Mouse (Mus musculus): Measurements from ENCODE around the gene Bcl3.
A peak's percentile ranks its signal among the peaks of the same experiment; 100 is the strongest.

Bcl3 gene

DNA sequence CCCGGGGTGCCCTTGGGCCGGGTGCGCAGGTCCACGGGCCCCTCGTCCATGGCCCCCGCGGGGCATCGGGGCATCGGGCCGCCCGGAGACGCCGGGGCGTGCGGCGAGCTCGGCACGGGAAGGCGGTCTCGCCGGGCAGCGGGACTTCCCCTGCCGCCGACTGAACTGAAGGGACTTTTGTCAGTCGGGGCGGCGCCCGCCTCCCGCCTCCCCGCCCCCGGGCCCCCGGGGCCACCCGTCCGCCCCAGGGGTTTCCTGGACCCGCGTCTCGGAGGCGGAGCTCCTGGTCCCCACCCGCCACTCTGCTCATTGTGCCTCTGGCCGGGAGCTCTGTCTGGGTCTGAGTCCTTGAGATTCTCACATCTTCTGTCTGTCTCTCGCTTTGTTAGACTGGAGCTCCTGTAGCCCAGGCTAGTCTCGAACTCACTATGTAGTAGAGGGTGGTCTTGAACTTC lies at the start of gene Bcl3:
Gene Bcl3, minus strand, starts transcription at position 167 of the 455 bp plus-strand sequence.
- no peak for DNase-seq (ENCODE audit: low spot score in 2 of 2)

- DNase-seq (ENCODE audit: low spot score in 2 of 2), result no peak
Measured at GRCm38 (mm10) chr7:19871943-19872601, 49.5 kb upstream of the Bcl3 start.

GRCm38 (mm10) chr7:19871137-19871621 lies 48.6 kb upstream of the Bcl3 start:
- no peak for DNase-seq (ENCODE audit: low spot score in 2 of 2)

DNA sequence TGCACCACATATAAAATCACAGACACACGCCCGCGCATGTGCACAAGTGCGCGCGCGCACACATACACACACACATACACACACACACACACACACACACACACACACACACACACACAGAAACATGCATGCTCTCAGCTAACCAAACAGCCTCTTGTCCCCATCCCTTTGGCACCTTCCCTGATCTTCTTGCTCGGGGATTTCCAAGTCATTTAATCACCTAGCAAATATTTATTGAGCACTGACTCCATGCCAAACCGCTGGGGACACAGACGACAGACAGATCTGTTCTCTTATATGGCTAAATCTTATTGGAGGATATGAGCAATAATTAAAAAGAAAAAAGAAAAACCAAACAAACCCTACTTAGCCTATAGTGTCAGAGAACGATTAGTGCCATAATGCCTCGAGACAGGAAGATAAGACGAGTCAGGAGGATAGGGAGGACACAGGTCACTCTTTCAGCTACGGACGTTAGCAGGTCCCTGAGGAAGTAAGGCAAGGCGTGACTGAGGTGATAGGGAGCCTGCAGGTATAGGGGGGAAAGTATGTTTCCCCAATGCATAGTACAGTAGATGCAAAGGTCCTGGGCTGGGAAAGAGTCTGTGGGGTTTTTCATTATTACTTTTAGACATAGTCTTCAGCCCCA lies 45.3 kb upstream of the Bcl3 start:
- DNase-seq (ENCODE audit: low spot score in 2 of 2), result no peak

DNA sequence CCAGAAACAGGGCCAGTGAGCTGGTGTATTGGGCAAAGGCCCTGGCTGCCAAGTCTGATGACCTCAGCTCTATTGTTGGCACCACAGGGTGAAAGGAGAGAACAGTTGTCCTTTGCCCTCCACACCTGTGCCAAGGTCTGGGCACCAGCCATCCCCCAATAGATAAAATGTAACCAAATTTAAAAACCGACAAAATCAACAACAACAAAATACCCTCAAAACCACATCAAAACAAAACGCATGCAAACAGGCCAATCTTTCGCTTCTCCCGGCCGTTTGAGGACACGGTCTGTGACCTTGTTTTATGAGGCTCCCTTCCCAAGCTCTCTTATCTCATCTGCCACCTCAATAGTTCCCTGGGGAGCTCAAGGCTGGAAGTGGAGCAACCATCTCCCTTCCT lies 43.9 kb upstream of the Bcl3 start:
- DNase-seq (ENCODE audit: low spot score in 2 of 2), result no peak

- DNase-seq (ENCODE audit: low spot score in 2 of 2), result no peak
Measured at GRCm38 (mm10) chr7:19865246-19866036, 42.9 kb upstream of the Bcl3 start.

DNA sequence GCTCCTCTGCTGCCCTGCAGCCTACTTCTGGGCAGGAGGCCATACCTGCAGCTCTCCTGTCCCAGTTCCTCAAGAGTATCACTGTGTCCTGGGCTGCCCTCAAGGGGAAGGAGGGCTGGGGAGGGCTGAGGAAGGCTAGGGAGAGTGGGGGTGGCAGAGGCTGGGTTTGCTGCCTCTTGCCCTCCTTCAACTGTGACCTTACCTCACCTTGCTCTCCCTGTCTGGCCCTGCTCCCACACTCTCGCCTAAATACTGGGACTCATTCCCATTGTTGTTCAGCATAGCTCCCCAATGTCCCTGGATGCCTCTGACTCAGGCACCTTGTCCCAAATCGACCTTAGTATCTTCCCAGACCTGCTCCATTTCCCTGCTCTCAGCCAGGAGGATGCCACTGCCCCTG lies 41.7 kb upstream of the Bcl3 start:
- no peak for DNase-seq (ENCODE audit: low spot score in 2 of 2)

DNA sequence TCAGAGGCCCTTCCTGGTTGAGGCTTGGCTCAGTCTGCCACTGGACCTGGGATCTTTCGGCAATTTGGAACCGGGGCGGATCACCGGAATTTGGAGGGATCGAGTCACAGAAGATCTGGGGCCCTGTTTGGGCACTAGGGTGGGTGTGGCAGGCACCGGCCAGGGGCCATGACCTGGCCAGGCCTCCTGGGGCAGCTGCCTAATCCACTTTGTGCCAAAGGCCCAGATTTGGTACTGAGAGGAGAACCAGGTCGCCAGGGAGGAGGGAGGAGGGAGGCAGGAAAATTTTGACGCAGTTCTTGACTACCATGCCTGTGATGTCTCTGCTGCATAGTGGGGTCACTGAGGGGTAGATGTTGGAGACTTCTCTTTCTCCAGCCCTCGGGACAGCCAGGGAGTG lies 38.6 kb upstream of the Bcl3 start, which contains the start of gene Ceacam16:
Gene Ceacam16, minus strand, starts transcription at position 101 of the 400 bp plus-strand sequence.
- DNase-seq (ENCODE audit: low spot score in 2 of 2), result no peak

- DNase-seq (ENCODE audit: low spot score in 2 of 2), result no peak
Measured at GRCm38 (mm10) chr7:19859740-19860139, 37.2 kb upstream of the Bcl3 start.

DNA sequence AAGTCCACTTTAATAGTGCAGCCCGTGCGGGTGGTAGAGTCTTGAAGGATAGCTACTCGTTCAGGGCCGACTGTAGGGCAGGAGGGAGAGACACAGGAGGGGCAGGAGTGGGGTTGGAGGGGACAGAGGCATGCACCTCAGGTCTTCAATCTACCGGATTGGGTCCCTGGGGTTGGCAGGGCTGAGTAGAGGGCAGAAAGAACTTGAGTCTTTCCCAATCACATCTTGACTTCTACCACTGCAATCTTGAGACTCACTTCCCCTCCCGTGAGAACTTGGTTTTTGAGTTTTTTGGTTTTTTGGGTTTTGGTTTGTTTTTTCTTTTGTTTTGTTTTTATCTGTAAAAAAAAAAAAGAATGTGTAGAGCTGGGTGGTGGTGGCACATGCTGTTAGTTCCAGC lies 33.7 kb upstream of the Bcl3 start:
- DNase-seq (ENCODE audit: low spot score in 2 of 2), result no peak

- no peak for DNase-seq (ENCODE audit: low spot score in 2 of 2)
Measured at GRCm38 (mm10) chr7:19855663-19856062, 33.1 kb upstream of the Bcl3 start.

DNA sequence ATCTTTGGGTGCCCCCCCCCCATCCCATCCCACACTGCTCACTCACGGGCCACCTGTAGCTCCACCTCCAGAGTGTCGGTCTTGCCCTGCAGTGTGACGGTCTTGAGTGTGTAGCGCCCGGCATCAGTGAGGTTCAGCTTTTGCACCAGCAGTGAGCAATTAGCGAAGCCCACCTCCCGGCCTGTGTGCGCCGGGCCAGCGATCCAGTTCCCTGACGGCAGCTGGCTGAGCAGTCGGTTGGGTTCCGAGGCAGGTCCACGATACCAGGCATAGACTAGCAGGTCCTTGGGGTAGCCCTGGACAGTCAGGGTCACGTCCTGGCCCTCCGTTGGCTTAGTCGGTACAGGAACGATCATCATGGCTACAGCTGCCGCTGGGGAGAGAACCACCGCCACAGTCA lies 31.0 kb upstream of the Bcl3 start:
- no peak for DNase-seq (ENCODE audit: low spot score in 2 of 2)

GRCm38 (mm10) chr7:19851858-19852570 lies 29.4 kb upstream of the Bcl3 start, which contains the start of gene Gm19345:
Gm19345 (plus strand) TSS chr7:19852003.
- DNase-seq (ENCODE audit: low spot score in 2 of 2), result peak in 1 of 2 experiments; percentile 41

GRCm38 (mm10) chr7:19844521-19845171 lies 22.1 kb upstream of the Bcl3 start:
- DNase-seq (ENCODE audit: low spot score in 2 of 2), result no peak

- no peak for DNase-seq (ENCODE audit: low spot score in 2 of 2)
Measured at GRCm38 (mm10) chr7:19843561-19843960, 21.0 kb upstream of the Bcl3 start.

GRCm38 (mm10) chr7:19842885-19843504 lies 20.4 kb upstream of the Bcl3 start:
- no peak for DNase-seq (ENCODE audit: low spot score in 2 of 2)

- no peak for DNase-seq (ENCODE audit: low spot score in 2 of 2)
Measured at GRCm38 (mm10) chr7:19841686-19842413, 19.3 kb upstream of the Bcl3 start.

GRCm38 (mm10) chr7:19840936-19841335 lies 18.4 kb upstream of the Bcl3 start:
- no peak for DNase-seq (ENCODE audit: low spot score in 2 of 2)

DNA sequence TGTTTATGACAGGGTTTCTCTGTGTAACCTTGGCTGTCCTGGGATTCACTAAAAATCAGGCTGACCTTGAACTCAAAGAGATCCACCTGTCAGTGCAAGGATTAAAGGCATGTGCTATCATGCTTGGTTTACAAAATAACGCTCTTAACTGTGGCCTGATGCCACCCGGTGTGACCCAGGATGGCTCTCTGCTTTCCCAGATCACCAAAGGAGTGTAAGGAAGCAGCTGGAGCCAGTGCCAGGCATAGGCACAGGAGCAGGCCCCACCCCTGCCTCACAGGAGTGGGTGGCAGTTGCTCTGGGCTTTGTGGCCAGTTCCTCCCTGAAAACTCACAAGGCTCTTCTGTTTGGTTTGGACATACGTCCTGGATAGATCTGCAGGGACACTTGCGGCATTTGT lies 17.8 kb upstream of the Bcl3 start:
- no peak for DNase-seq (ENCODE audit: low spot score in 2 of 2)

DNA sequence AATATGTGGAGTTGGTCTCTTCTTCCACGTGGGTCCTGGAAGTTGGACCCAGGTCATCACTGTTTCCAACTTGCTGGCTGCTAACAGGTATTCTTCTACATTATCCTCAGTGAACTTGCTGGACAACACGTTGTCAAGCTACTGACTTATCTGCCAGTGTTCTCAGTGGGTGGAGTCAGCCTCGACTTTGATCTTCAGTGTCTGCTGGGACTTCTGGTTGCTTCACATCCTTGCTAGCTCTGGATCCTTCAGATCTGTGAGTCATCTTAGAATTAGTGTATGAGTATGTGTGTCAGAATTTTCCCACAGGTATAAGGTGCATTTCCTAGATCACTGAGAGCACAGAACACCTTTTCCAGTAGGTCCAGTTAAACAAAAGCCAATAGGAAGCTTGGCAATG lies 14.3 kb upstream of the Bcl3 start:
- DNase-seq (ENCODE audit: low spot score in 2 of 2), result no peak
